Mouse (Mus musculus) hindbrain, postnatal 0 days (tissue): ENCODE results near the gene Paxbp1. TPM values are rescaled to one million over a fixed set of nuclear protein-coding genes. Genes with fewer than 3 reads are reported as not detected.
"Not testable (repeated sequence)": the region's sequence is repeated elsewhere in the genome, so short reads cannot be mapped to it uniquely, and the experiment has no call there.

Experiments
- ATAC-seq: fragments of 200-750 bp; cut with Nextera tagmentation; 2 replicates; pipeline ENCODE4 v1.8.0; 2017; ENCODE audit warnings: mild to moderate bottlenecking, moderate TSS enrichment, moderate library complexity
- DNase-seq: peaks from one replicate; pipeline ENCODE4 v3.0.0-alpha.2; 2015; ENCODE audit warnings: low spot score
- H3K27ac ChIP-seq: fragments of 300-500 bp; sonication (generic); 2 replicates; pipeline ENCODE4 v1.5.1; 2014; ENCODE audit warnings: mild to moderate bottlenecking
- H3K27me3 ChIP-seq: fragments of 300-500 bp; sonication (generic); 2 replicates; pipeline ENCODE4 v1.6.1; 2014; ENCODE audit warnings: low read length, mixed read lengths; ENCODE audit not compliant: insufficient read depth
- H3K36me3 ChIP-seq: fragments of 300-500 bp; sonication (generic); 2 replicates; pipeline ENCODE4 v1.6.1; 2014; ENCODE audit warnings: low read length, mixed read lengths; ENCODE audit not compliant: insufficient read depth
- H3K4me1 ChIP-seq: fragments of 300-500 bp; sonication (generic); 2 replicates; pipeline ENCODE4 v1.6.1; 2014; ENCODE audit warnings: antibody characterized with exemption, low read length, mixed read lengths; ENCODE audit not compliant: insufficient read depth
- H3K4me2 ChIP-seq: fragments of 300-500 bp; sonication (generic); 2 replicates; pipeline ENCODE4 v1.6.1; 2014; ENCODE audit warnings: low read depth, mild to moderate bottlenecking, low read length, moderate library complexity, mixed read lengths
- H3K4me3 ChIP-seq: fragments of 300-500 bp; sonication (generic); 2 replicates; pipeline ENCODE4 v1.5.1; 2014; ENCODE audit warnings: low read length
- H3K9ac ChIP-seq: fragments of 300-500 bp; sonication (generic); replicated peaks from 2 replicates; pipeline ENCODE4 v1.6.1; 2014; ENCODE audit warnings: mild to moderate bottlenecking, low read length, moderate library complexity, mixed read lengths
- H3K9me3 ChIP-seq: fragments of 300-500 bp; sonication (generic); 2 replicates; pipeline ENCODE4 v1.6.1; 2016; ENCODE audit warnings: low read length, mixed read lengths
- CTCF ChIP-seq: IDR thresholded peaks from 2 replicates; pipeline ENCODE4 v1.5.1; 2016; ENCODE audit warnings: antibody characterized with exemption, control low read depth, low read depth
- WGBS: fragments of 180-500 bp; shearing (Covaris S2); extraction: QIAGEN DNeasy Blood & Tissue Kit; methylation state at CpG from one replicate; pipeline ENCODE4 v1.1.7; 2014; 5-methylcytosine and 5-hydroxymethylcytosine counted together
- polyA plus RNA-seq: library from polyadenylated mRNA; unstranded; fragments of >200 nt; fragmentation: Nextera tagmentation; extraction: Ambion mirVana; gene quantifications from 2 replicates; pipeline ENCODE4 v1.2.1, GENCODE M21; 2015
- total RNA-seq: library from RNA; depleted of rRNA; stranded (reverse); fragments of >200 nt; gene quantifications from 2 replicates; pipeline ENCODE4 v1.2.3, GENCODE M21; 2014

The Paxbp1 gene
- total and polyA plus RNA-seq, 2 experiments from 2014 or later, result 22.8 to 39.7 TPM

GRCm38 (mm10) chr16:91081508-91081907, 37.2 kb upstream of the Paxbp1 start:
- Histone ChIP-seq H3K4me1 (no peaks in the 10 kb centered on the region), H3K27ac (no peak overlapping the region), H3K9me3 (no peaks in the 10 kb centered on the region), H3K27me3 (peaks cover under 1% of the 10 kb centered on the region; the same call in 1 of the 2 replicates), H3K4me3 (no peak overlapping the region), H3K4me2 (no peak overlapping the region), H3K9ac (no peak overlapping the region), H3K36me3 (no peaks in the 10 kb centered on the region)
- peak; percentile 64 for ATAC-seq
- DNase-seq, result peak; percentile 94
- peak; percentile 87 for TF ChIP-seq CTCF
- 18% methylated on average over 10 of the region's 12 CpGs for WGBS

GRCm38 (mm10) chr16:91076180-91076579, 31.8 kb upstream of the Paxbp1 start:
- TF ChIP-seq CTCF, result no peak; the same call in 1 of the 2 replicates

DNA sequence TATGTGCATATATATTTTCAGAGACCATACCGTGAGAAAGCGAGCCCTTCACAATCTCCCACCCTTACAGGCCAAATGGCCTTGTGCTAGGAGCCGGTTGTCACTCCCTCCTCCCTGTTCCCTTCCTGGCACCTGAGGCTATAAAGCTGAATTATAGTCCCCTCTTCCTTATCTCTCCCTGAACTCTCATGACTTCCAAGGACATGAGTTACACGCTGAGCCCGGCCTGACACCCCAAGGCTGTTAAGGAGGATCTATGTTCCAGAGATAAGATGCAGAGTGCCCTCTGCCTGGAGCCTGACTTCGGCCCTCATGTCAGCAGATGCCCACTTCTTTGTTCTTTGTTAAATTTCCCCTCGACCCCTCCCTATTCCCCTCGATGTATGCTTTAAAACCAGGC, 31.1 kb upstream of the Paxbp1 start:
- not testable (repeated sequence) for H3K36me3 ChIP-seq, H3K4me2 ChIP-seq, ATAC-seq, DNase-seq, H3K27me3 ChIP-seq, H3K9me3 ChIP-seq, H3K4me1 ChIP-seq, H3K4me3 ChIP-seq, H3K9ac ChIP-seq, H3K27ac ChIP-seq
- 86% methylated on average over 8 of the region's 8 CpGs for WGBS

More at GRCm38 (mm10) chr16:91076180-91076579, 31.8 kb upstream of the Paxbp1 start:
- Histone ChIP-seq H3K4me3 (no peak overlapping the region), H3K4me2 (no peak overlapping the region), H3K4me1 (no peaks in the 10 kb centered on the region), H3K9ac (no peak overlapping the region), H3K9me3 (no peaks in the 10 kb centered on the region), H3K27ac (no peak overlapping the region), H3K27me3 (no peaks in the 10 kb centered on the region), H3K36me3 (no peaks in the 10 kb centered on the region)
- no peak for ATAC-seq
- DNase-seq, result no peak
- WGBS, result 78% methylated on average over 5 of the region's 5 CpGs

GRCm38 (mm10) chr16:91073163-91073892, 29.0 kb upstream of the Paxbp1 start:
- DNase-seq (peak; percentile 96), ATAC-seq (peak; percentile 97)
- Histone ChIP-seq H3K4me3 (no peak overlapping the region), H3K4me2 (peak overlapping the region; percentile 25; the same call in 1 of the 2 replicates), H3K27ac (no peak overlapping the region), H3K9me3 (no peaks in the 10 kb centered on the region), H3K4me1 (no peaks in the 10 kb centered on the region), H3K36me3 (no peaks in the 10 kb centered on the region), H3K9ac (no peak overlapping the region), H3K27me3 (no peaks in the 10 kb centered on the region)
- TF ChIP-seq CTCF, result peak; percentile 90
- 37% methylated on average over 22 of the region's 24 CpGs for WGBS

DNA sequence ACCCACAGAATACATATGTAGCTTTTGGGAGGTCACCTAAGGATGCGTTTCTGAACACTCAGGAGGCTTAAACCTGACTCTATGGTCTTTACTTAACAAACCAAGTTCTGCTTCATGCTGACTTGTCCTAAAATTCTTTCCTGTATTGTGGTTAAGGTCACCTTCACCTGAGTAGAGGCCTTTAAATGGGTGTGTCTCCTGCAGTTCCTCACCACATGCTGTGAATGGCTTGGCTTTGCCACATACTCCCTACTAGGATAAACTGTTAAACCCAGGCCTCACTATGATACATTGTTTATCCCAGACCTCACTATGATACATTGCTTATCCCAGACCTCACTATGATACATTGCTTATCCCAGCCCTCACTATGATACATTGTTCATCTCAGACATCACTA, 27.9 kb upstream of the Paxbp1 start:
- no peak for ATAC-seq
- H3K27ac ChIP-seq, result no peak overlapping the region
- no peaks in the 10 kb centered on the region for H3K27me3 ChIP-seq
- no peak for DNase-seq
- no peaks in the 10 kb centered on the region for H3K4me1 ChIP-seq
- 97% methylated on average over 1 of the region's 1 CpGs for WGBS
- H3K9ac ChIP-seq, result no peak overlapping the region
- H3K4me2 ChIP-seq, result no peak overlapping the region
- no peak overlapping the region for H3K4me3 ChIP-seq
- no peaks in the 10 kb centered on the region for H3K36me3 ChIP-seq
- no peak for TF ChIP-seq CTCF
- no peaks in the 10 kb centered on the region for H3K9me3 ChIP-seq

GRCm38 (mm10) chr16:91068969-91069368, 24.6 kb upstream of the Paxbp1 start:
- Histone ChIP-seq H3K4me1 (no peaks in the 10 kb centered on the region), H3K9ac (no peak overlapping the region), H3K27me3 (no peaks in the 10 kb centered on the region), H3K27ac (0 out of 2 replicates have a peak overlapping the region, but pooled peaks have one; percentile 58), H3K9me3 (no peaks in the 10 kb centered on the region), H3K36me3 (no peaks in the 10 kb centered on the region), H3K4me2 (peak overlapping the region; percentile 29), H3K4me3 (0 out of 2 replicates have a peak overlapping the region, but pooled peaks have one; percentile 12)
- peak; percentile 73 for DNase-seq
- TF ChIP-seq CTCF, result no peak
- 12% methylated on average over 12 of the region's 12 CpGs for WGBS
- peak; percentile 62 for ATAC-seq

DNA sequence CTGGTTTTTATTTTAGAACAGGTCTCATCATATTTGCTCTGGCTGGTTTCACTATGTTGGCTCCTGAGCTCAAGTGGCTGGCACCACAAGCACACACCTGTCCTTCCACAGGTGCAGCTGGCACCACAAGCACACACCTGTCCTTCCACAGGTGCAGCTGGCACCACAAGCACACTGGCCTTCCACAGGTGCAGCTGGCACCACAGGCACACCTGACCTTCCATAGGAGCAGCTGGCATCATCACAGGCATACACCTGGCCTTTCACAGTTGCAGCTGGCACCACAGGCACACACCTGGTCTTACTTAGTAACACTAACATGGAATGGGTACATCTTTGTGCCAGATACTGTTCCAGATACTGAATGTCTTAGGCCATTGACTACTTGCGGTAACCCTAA, 22.8 kb upstream of the Paxbp1 start:
- DNase-seq, result no peak
- WGBS, result 97% methylated on average over 1 of the region's 1 CpGs

More for the DNA sequence above, 22.8 kb upstream of the Paxbp1 start:
- H3K9me3 ChIP-seq, result no peaks in the 10 kb centered on the region
- H3K4me1 ChIP-seq, result no peaks in the 10 kb centered on the region
- no peak overlapping the region for H3K4me2 ChIP-seq
- no peak overlapping the region for H3K4me3 ChIP-seq
- no peak overlapping the region for H3K27ac ChIP-seq
- no peak overlapping the region for H3K9ac ChIP-seq
- TF ChIP-seq CTCF, result no peak
- H3K27me3 ChIP-seq, result no peaks in the 10 kb centered on the region
- no peaks in the 10 kb centered on the region for H3K36me3 ChIP-seq
- no peak for ATAC-seq
